Mouse (Mus musculus): ENCODE data around the gene Dmxl2. TPM values are rescaled to one million over a fixed set of nuclear protein-coding genes. Genes with fewer than 3 reads are reported as not detected.

Dmxl2 gene
- polyA plus RNA-seq (2014; fragmentation: Nextera tagmentation; extraction: Ambion mirVana): 6.5 and 6.6 TPM in 2 replicates

DNA sequence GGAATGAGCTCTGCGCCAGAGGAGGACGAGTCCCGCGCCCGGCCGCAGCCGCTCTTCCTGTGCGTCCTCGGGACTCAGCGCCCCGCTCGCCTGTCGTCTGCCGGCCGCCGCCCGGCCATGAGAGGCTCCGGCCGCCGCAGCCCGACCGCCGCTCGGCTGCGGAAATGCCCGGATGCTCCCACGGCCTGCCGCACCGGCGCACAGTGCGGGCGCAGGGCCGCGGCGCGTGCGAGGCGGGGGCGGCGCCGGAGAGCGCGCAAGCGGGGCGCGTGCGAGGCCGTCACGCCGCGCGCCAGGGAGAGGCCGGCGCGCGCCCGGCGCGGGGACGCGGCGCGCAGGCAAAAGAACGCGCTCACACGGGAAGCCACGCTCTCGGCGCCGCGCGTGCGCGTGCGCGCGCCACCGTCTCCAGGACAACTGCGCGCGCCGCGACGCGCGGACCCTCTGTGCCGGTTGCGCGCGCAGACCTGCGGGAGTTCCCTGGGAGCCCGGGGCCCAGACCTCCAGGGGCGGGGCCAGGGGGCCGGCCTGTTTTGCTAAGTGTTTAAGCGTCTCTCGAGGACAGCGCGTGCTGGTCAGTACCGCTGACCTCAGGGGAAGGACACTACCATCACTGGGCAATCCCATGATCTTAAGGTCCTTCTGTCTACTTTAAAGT, at the start of gene Dmxl2:
TSS of gene Dmxl2 (minus strand) at position 174 of the 658 bp plus-strand sequence.
- no peaks in the 10 kb centered on the region for H3K36me3 ChIP-seq (ENCODE audit: control insufficient read depth, insufficient read depth, low read length)
- H3K27ac ChIP-seq (replicated peaks; ENCODE audit: low read depth, low read length): no peak within 1 kb of the TSS; the same call in 1 of the 2 replicates
- peak within 1 kb of the TSS; percentile 67 for H3K9ac ChIP-seq (ENCODE audit: low read length)
- WGBS: under 1% methylated on average over 74 of the region's 99 CpGs
- H3K4me3 ChIP-seq (ENCODE audit: low read depth, low read length): peak within 1 kb of the TSS; percentile 74
- DNase-seq (ENCODE audit: low spot score) (peak; percentile 89), ATAC-seq (ENCODE audit: insufficient number of reproducible peaks, low FRiP score, low TSS enrichment, low read depth) (peak; percentile 94)
- no peaks in the 10 kb centered on the region for H3K9me3 ChIP-seq (ENCODE audit: control insufficient read depth, low read length)
- H3K4me2 ChIP-seq (ENCODE audit: low read depth, severe bottlenecking): peak within 1 kb of the TSS; percentile 98
- H3K4me1 ChIP-seq (ENCODE audit: control insufficient read depth, insufficient read depth, low read length): no peaks in the 10 kb centered on the region
- 0 out of 2 replicates have a peak, but pooled peaks cover 4% of the 10 kb centered on the region for H3K27me3 ChIP-seq (ENCODE audit: control insufficient read depth, insufficient read depth, low read length)

DNA sequence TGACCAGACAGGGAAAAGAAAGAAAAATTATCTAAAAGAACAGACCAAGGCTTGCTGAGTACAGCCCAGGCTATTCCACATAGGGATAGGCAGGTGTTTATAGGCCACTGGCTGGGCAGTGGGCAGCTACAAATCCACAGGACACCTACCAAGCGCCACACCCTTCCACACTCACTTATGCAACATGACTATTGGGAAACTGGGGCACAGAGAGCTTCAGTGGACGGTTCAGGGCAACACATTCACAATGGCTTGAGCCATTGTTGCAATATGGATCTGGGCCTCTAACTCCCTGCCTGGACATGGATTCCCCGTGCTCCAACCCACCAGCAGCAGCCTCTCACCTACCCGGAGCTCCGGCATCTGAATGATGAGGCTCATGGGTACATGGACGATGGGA, 48.0 kb upstream of the Dmxl2 start:
- Histone ChIP-seq H3K9ac (ENCODE audit: low read length) (no peak overlapping the region), H3K36me3 (ENCODE audit: control insufficient read depth, insufficient read depth, low read length) (no peaks in the 10 kb centered on the region), H3K4me2 (ENCODE audit: low read depth, severe bottlenecking) (no peak overlapping the region), H3K27ac (replicated peaks; ENCODE audit: low read depth, low read length) (no peak overlapping the region), H3K4me1 (ENCODE audit: control insufficient read depth, insufficient read depth, low read length) (no peaks in the 10 kb centered on the region), H3K27me3 (ENCODE audit: control insufficient read depth, insufficient read depth, low read length) (no peaks in the 10 kb centered on the region), H3K4me3 (ENCODE audit: low read depth, low read length) (no peak overlapping the region), H3K9me3 (ENCODE audit: control insufficient read depth, low read length) (no peaks in the 10 kb centered on the region)
- DNase-seq (ENCODE audit: low spot score) (no peak), ATAC-seq (ENCODE audit: insufficient number of reproducible peaks, low FRiP score, low TSS enrichment, low read depth) (no peak)
- 94% methylated on average over 6 of the region's 6 CpGs for WGBS

DNA sequence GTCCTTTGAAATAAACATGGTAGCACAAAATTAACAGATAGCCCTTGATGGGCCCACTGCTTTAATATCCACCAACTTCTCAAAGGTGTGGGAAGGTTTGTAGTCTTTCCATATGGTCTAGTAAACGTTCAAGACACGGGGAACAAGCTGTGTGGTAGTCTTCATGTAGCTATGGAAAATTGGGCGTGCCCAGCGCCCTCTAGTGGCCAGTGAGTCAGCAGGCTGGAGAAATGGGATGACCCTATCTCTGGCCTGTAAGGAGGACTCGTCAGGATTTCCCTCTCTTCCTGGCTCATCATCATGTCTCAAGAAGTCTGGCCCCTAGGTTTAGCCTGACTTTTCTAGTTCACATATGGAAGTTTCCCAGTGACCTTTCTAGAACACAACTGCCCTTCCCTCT, 46.1 kb upstream of the Dmxl2 start:
- Histone ChIP-seq H3K27ac (replicated peaks; ENCODE audit: low read depth, low read length) (no peak overlapping the region), H3K4me2 (ENCODE audit: low read depth, severe bottlenecking) (no peak overlapping the region), H3K27me3 (ENCODE audit: control insufficient read depth, insufficient read depth, low read length) (no peaks in the 10 kb centered on the region), H3K36me3 (ENCODE audit: control insufficient read depth, insufficient read depth, low read length) (no peaks in the 10 kb centered on the region), H3K9ac (ENCODE audit: low read length) (no peak overlapping the region), H3K9me3 (ENCODE audit: control insufficient read depth, low read length) (no peaks in the 10 kb centered on the region), H3K4me1 (ENCODE audit: control insufficient read depth, insufficient read depth, low read length) (no peaks in the 10 kb centered on the region), H3K4me3 (ENCODE audit: low read depth, low read length) (no peak overlapping the region)
- 22% methylated on average over 5 of the region's 5 CpGs for WGBS
- DNase-seq (ENCODE audit: low spot score): peak; percentile 60
- no peak for ATAC-seq (ENCODE audit: insufficient number of reproducible peaks, low FRiP score, low TSS enrichment, low read depth)

DNA sequence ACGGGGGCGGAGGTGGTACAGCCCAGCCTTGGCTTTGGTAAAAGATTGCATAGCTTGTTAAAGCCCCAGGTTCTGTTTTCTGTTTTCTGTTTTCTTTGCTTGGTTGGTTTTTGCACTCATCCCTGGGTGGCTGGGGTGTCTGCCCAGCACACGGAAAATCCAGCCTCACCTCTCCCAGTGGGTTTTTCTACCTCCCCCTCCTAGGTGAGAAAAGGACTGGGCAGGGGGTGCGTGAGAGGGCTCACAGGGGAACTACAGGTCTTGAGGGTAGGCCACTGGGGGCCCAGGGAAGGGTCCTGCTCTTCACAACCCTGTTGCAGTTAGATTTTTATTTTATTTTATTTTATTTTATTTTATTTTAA, 43.5 kb upstream of the Dmxl2 start:
- no peak overlapping the region for H3K4me3 ChIP-seq (ENCODE audit: low read depth, low read length)
- no peaks in the 10 kb centered on the region for H3K9me3 ChIP-seq (ENCODE audit: control insufficient read depth, low read length)
- H3K36me3 ChIP-seq (ENCODE audit: control insufficient read depth, insufficient read depth, low read length): no peaks in the 10 kb centered on the region
- H3K4me2 ChIP-seq (ENCODE audit: low read depth, severe bottlenecking): no peak overlapping the region
- ATAC-seq (ENCODE audit: insufficient number of reproducible peaks, low FRiP score, low TSS enrichment, low read depth) (no peak), DNase-seq (ENCODE audit: low spot score) (no peak)
- no peak overlapping the region for H3K27ac ChIP-seq (replicated peaks; ENCODE audit: low read depth, low read length)
- H3K4me1 ChIP-seq (ENCODE audit: control insufficient read depth, insufficient read depth, low read length): no peaks in the 10 kb centered on the region
- WGBS: 92% methylated on average over 4 of the region's 4 CpGs
- H3K27me3 ChIP-seq (ENCODE audit: control insufficient read depth, insufficient read depth, low read length): no peaks in the 10 kb centered on the region
- no peak overlapping the region for H3K9ac ChIP-seq (ENCODE audit: low read length)

DNA sequence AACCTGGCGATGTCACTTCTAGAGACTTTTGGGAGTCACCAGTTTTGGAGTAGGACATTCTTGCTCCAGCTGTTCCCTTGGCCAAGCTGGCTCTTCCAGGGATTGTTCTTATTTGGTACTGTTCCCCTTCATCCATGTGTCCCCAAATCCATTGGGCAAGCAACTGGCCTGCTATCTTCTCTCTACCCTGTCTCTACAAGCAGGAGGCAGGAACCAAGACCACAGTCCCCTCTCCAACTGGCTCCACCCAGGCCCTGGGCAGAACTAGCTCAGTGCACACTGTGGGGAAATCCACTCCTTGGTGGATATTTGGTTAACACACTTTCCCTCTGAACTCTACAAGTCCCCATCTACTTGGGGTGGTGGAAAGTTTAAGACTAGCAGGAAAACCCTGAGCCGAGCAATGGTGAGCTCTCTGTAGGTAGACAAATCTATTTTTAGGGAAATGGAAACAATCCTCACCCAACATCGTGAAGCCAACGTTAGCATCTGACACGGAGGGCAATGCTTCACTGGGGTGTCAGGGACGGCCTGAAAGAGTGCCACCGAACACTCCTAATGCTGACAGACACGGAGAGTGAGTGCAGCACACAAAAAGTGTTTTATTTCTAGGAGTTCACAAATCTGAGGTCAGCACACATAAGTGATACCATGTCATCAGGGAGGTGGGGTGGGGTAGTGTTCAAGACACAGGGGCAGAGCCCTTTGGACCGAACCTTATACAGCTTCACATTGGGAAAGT, 43.0 kb upstream of the Dmxl2 start:
- DNase-seq (ENCODE audit: low spot score) (no peak), ATAC-seq (ENCODE audit: insufficient number of reproducible peaks, low FRiP score, low TSS enrichment, low read depth) (no peak)
- no peak overlapping the region for H3K27ac ChIP-seq (replicated peaks; ENCODE audit: low read depth, low read length)
- WGBS: 89% methylated on average over 9 of the region's 9 CpGs
- no peak overlapping the region for H3K9ac ChIP-seq (ENCODE audit: low read length)
- no peaks in the 10 kb centered on the region for H3K27me3 ChIP-seq (ENCODE audit: control insufficient read depth, insufficient read depth, low read length)
- H3K4me1 ChIP-seq (ENCODE audit: control insufficient read depth, insufficient read depth, low read length): no peaks in the 10 kb centered on the region
- no peaks in the 10 kb centered on the region for H3K9me3 ChIP-seq (ENCODE audit: control insufficient read depth, low read length)
- H3K4me2 ChIP-seq (ENCODE audit: low read depth, severe bottlenecking): no peak overlapping the region
- H3K4me3 ChIP-seq (ENCODE audit: low read depth, low read length): no peak overlapping the region
- no peaks in the 10 kb centered on the region for H3K36me3 ChIP-seq (ENCODE audit: control insufficient read depth, insufficient read depth, low read length)

DNA sequence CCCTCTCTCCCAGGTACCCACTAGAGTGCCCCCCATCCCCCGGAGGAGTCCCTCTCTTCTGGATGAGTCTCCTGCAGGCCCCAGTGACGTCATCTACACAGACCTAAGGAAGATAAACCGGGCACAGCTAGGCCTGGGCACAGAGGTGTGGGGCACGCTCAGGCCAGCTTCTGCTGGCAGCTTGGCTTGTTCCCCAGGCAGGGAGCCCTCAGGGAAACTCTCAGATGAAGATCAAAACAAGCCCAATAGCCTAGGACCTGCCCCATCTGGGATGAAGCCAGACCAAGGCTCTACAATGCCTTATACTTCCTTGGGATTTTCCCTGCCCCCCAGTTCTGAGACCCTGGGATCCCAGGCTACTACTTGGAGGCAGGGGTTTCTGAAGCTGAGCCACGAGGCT, 39.4 kb upstream of the Dmxl2 start:
- Histone ChIP-seq H3K36me3 (ENCODE audit: control insufficient read depth, insufficient read depth, low read length) (no peaks in the 10 kb centered on the region), H3K4me3 (ENCODE audit: low read depth, low read length) (no peak overlapping the region), H3K27me3 (ENCODE audit: control insufficient read depth, insufficient read depth, low read length) (no peaks in the 10 kb centered on the region), H3K4me1 (ENCODE audit: control insufficient read depth, insufficient read depth, low read length) (no peaks in the 10 kb centered on the region), H3K9ac (ENCODE audit: low read length) (no peak overlapping the region), H3K4me2 (ENCODE audit: low read depth, severe bottlenecking) (no peak overlapping the region), H3K27ac (replicated peaks; ENCODE audit: low read depth, low read length) (no peak overlapping the region), H3K9me3 (ENCODE audit: control insufficient read depth, low read length) (no peaks in the 10 kb centered on the region)
- 81% methylated on average over 5 of the region's 5 CpGs for WGBS
- ATAC-seq (ENCODE audit: insufficient number of reproducible peaks, low FRiP score, low TSS enrichment, low read depth): no peak
- no peak for DNase-seq (ENCODE audit: low spot score)

DNA sequence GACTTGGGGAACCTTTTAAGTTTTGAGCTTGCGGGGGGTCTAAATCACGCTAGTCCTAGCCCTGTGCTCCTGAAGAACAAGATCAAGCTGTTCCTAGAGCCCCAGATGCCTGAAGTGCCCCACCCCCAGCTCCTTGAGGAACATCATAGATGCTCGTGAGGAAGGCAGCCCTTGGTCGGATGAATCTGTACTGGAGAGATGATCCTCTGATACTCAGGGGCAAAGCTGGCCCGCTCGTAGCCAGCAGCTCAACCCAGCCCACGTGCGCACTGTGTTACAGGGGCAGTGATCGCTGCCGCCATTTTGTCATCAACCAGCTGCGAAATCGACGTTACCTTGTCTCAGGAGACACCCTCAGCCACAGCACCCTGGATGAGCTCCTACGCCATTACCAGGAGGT, 37.3 kb upstream of the Dmxl2 start, which contains the start of gene Sh2d7:
TSS of gene Sh2d7 (plus strand) at position 301 of the 400 bp plus-strand sequence.
- no peak within 1 kb of the TSS for H3K4me3 ChIP-seq (ENCODE audit: low read depth, low read length)
- H3K9me3 ChIP-seq (ENCODE audit: control insufficient read depth, low read length): no peaks in the 10 kb centered on the region
- H3K9ac ChIP-seq (ENCODE audit: low read length): no peak within 1 kb of the TSS
- H3K27me3 ChIP-seq (ENCODE audit: control insufficient read depth, insufficient read depth, low read length): no peaks in the 10 kb centered on the region
- H3K27ac ChIP-seq (replicated peaks; ENCODE audit: low read depth, low read length): no peak within 1 kb of the TSS
- DNase-seq (ENCODE audit: low spot score): no peak
- ATAC-seq (ENCODE audit: insufficient number of reproducible peaks, low FRiP score, low TSS enrichment, low read depth): no peak
- no peaks in the 10 kb centered on the region for H3K36me3 ChIP-seq (ENCODE audit: control insufficient read depth, insufficient read depth, low read length)
- WGBS: 92% methylated on average over 14 of the region's 14 CpGs
- no peaks in the 10 kb centered on the region for H3K4me1 ChIP-seq (ENCODE audit: control insufficient read depth, insufficient read depth, low read length)
- H3K4me2 ChIP-seq (ENCODE audit: low read depth, severe bottlenecking): no peak within 1 kb of the TSS

DNA sequence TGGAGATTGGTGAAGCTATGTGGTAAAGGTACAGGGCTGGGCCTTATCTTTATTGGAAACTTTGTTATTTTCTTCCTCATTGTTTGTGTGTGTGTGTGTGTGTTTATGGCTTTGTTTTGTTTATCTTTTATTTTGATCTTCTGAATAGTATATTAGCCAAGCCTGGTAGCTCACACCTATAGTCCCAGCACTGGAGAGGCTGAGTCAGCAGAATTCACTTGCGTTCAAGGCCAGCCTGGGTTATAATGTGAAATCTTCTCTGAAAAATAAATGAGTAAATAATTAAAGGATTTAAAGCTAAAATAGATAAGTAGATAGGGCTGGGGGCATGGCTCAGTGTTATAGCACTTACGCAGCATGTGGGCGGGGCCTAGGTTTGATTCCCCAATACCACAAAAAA, 36.8 kb upstream of the Dmxl2 start:
- 97% methylated on average over 3 of the region's 3 CpGs for WGBS
- DNase-seq (ENCODE audit: low spot score) (no peak), ATAC-seq (ENCODE audit: insufficient number of reproducible peaks, low FRiP score, low TSS enrichment, low read depth) (no peak)
- Histone ChIP-seq H3K27ac (replicated peaks; ENCODE audit: low read depth, low read length) (no peak overlapping the region), H3K4me3 (ENCODE audit: low read depth, low read length) (no peak overlapping the region), H3K4me1 (ENCODE audit: control insufficient read depth, insufficient read depth, low read length) (no peaks in the 10 kb centered on the region), H3K9me3 (ENCODE audit: control insufficient read depth, low read length) (no peaks in the 10 kb centered on the region), H3K36me3 (ENCODE audit: control insufficient read depth, insufficient read depth, low read length) (no peaks in the 10 kb centered on the region), H3K9ac (ENCODE audit: low read length) (no peak overlapping the region), H3K27me3 (ENCODE audit: control insufficient read depth, insufficient read depth, low read length) (no peaks in the 10 kb centered on the region), H3K4me2 (ENCODE audit: low read depth, severe bottlenecking) (no peak overlapping the region)

Data from limb, embryonic 11.5 days (tissue).